Mouse (Mus musculus): ENCODE measurements around the gene Slc16a5. TPM values are rescaled to one million over a fixed set of nuclear protein-coding genes. Genes with fewer than 3 reads are reported as not detected.
"Not testable (repeated sequence)": the region's sequence is repeated elsewhere in the genome, so short reads cannot be mapped to it uniquely, and the experiment has no call there.

Slc16a5 gene
- total RNA-seq, 2 experiments from 2014 or later: 0.51 to 3.6 TPM

- no peak for DNase-seq (ENCODE audit: low spot score in 2 of 2)
Observed at GRCm38 (mm10) chr11:115478296-115478938, 16.1 kb downstream of the Slc16a5 start.

GRCm38 (mm10) chr11:115481553-115482259 lies 19.4 kb downstream of the Slc16a5 start:
- DNase-seq (ENCODE audit: low spot score in 2 of 2): no peak

- DNase-seq (ENCODE audit: low spot score in 2 of 2): no peak
Observed at GRCm38 (mm10) chr11:115483278-115483677, 21.0 kb downstream of the Slc16a5 start.

GRCm38 (mm10) chr11:115483726-115484125 lies 21.5 kb downstream of the Slc16a5 start:
- DNase-seq (ENCODE audit: low spot score in 2 of 2): peak; percentile 66 to 74

- no peak for DNase-seq (ENCODE audit: low spot score in 2 of 2)
Observed at GRCm38 (mm10) chr11:115485155-115485554, 22.9 kb downstream of the Slc16a5 start.

- no peak for DNase-seq (ENCODE audit: low spot score in 2 of 2)
Observed at GRCm38 (mm10) chr11:115488551-115489104, 26.4 kb downstream of the Slc16a5 start.

- no peak for DNase-seq (ENCODE audit: low spot score in 2 of 2)
Observed at GRCm38 (mm10) chr11:115490441-115491355, 28.4 kb downstream of the Slc16a5 start.

- DNase-seq (ENCODE audit: low spot score in 2 of 2): peak; percentile 53 to 66
Observed at GRCm38 (mm10) chr11:115491356-115492083, 29.2 kb downstream of the Slc16a5 start, which contains the start of gene Nt5c. Nt5c (minus strand) TSS chr11:115491862.

GRCm38 (mm10) chr11:115492387-115492786 lies 30.1 kb downstream of the Slc16a5 start:
- DNase-seq (ENCODE audit: low spot score in 2 of 2): no peak

- not testable (repeated sequence) for DNase-seq (ENCODE audit: low spot score in 2 of 2)
Observed at GRCm38 (mm10) chr11:115496559-115496958, 34.3 kb downstream of the Slc16a5 start.

GRCm38 (mm10) chr11:115502636-115503035 lies 40.4 kb downstream of the Slc16a5 start:
- DNase-seq (ENCODE audit: low spot score in 2 of 2): no peak

- DNase-seq (ENCODE audit: low spot score in 2 of 2): no peak
Observed at GRCm38 (mm10) chr11:115506586-115506985, 44.3 kb downstream of the Slc16a5 start.

GRCm38 (mm10) chr11:115508061-115508460 lies 45.8 kb downstream of the Slc16a5 start:
- DNase-seq (ENCODE audit: low spot score in 2 of 2): no peak

- no peak for DNase-seq (ENCODE audit: low spot score in 2 of 2)
Observed at GRCm38 (mm10) chr11:115509773-115510506, 47.7 kb downstream of the Slc16a5 start.

GRCm38 (mm10) chr11:115510507-115510888 lies 48.2 kb downstream of the Slc16a5 start:
- no peak for DNase-seq (ENCODE audit: low spot score in 2 of 2)

GRCm38 (mm10) chr11:115511121-115511520 lies 48.8 kb downstream of the Slc16a5 start:
- no peak for DNase-seq (ENCODE audit: low spot score in 2 of 2)

GRCm38 (mm10) chr11:115512004-115512403 lies 49.7 kb downstream of the Slc16a5 start:
- no peak for DNase-seq (ENCODE audit: low spot score in 2 of 2)

GRCm38 (mm10) chr11:115512407-115513183 lies 50.3 kb downstream of the Slc16a5 start:
- no peak for DNase-seq (ENCODE audit: low spot score in 2 of 2)
